Mouse (Mus musculus) C2C12 (cell line): ENCODE results near the gene Yif1b. TPM values are rescaled to one million over a fixed set of nuclear protein-coding genes. Genes with fewer than 3 reads are reported as not detected.
"Not testable (repeated sequence)": the region's sequence is repeated elsewhere in the genome, so short reads cannot be mapped to it uniquely, and the experiment has no call there.

Source experiments
- H3K27me3 ChIP-seq: one replicate; pipeline ENCODE4 v1.6.1; 2011; ENCODE audit not compliant: control insufficient read depth, insufficient read depth, insufficient read length
- H3K36me3 ChIP-seq: one replicate; pipeline ENCODE4 v1.6.1; 2011; ENCODE audit not compliant: control insufficient read depth, insufficient read depth
- H3K4me3 ChIP-seq: one replicate; pipeline ENCODE4 v1.5.1; 2011; ENCODE audit warnings: mild to moderate bottlenecking, control low read depth; ENCODE audit not compliant: poor library complexity, insufficient read depth, severe bottlenecking
- H3K79me2 ChIP-seq: one replicate; pipeline ENCODE4 v1.6.1; 2011; ENCODE audit not compliant: control insufficient read depth, insufficient read depth
- H3K79me3 ChIP-seq: one replicate; pipeline ENCODE4 v1.6.1; 2011; ENCODE audit warnings: low read depth, control low read depth
- H3ac ChIP-seq: one replicate; pipeline ENCODE3; 2011; ENCODE audit warnings: low read depth; ENCODE audit not compliant: control insufficient read depth, insufficient read length
- CEBPB ChIP-seq: IDR thresholded peaks from one replicate; pipeline ENCODE4 v1.6.1; 2011; ENCODE audit warnings: low read depth, mild to moderate bottlenecking, control low read depth, moderate library complexity
- CTCF ChIP-seq: IDR thresholded peaks from one replicate; pipeline ENCODE4 v1.5.1; 2011; ENCODE audit not compliant: control insufficient read depth, insufficient read depth, insufficient read length
- FOSL1 ChIP-seq: IDR thresholded peaks from one replicate; pipeline ENCODE4 v1.8.0; 2011; ENCODE audit warnings: mild to moderate bottlenecking, low read length; ENCODE audit not compliant: poor library complexity, insufficient read depth, severe bottlenecking
- MAX ChIP-seq: IDR thresholded peaks from one replicate; pipeline ENCODE4 v1.6.1; 2011; ENCODE audit warnings: mild to moderate bottlenecking, control low read depth
- MYOD1 ChIP-seq: IDR thresholded peaks from one replicate; pipeline ENCODE4 v1.6.1; 2011; ENCODE audit warnings: low read depth; ENCODE audit not compliant: control insufficient read depth, insufficient read length
- MYOG ChIP-seq: IDR thresholded peaks from one replicate; pipeline ENCODE4 v1.6.1; 2011; ENCODE audit not compliant: control insufficient read depth, insufficient read length; ENCODE audit errors: extremely low read depth
- USF1 ChIP-seq: IDR thresholded peaks from one replicate; pipeline ENCODE4 v1.6.1; 2011; ENCODE audit warnings: low read depth, mild to moderate bottlenecking, control low read depth, moderate library complexity
- polyA plus RNA-seq: library from polyadenylated mRNA; unstranded; fragments of >200 nt; fragmentation: generic; extraction: Trizol; gene quantifications from one replicate; pipeline ENCODE4 v1.2.1, GENCODE M21; 2012; ENCODE audit warnings: missing spikeins

Gene Yif1b
- polyA plus RNA-seq, 1 experiment = 140 TPM

GRCm38 (mm10) chr7:29212199-29212765 is 25.8 kb upstream of the Yif1b start:
- no peak overlapping the region for H3ac ChIP-seq
- no peak overlapping the region for H3K4me3 ChIP-seq
- H3K79me2 ChIP-seq = no peaks in the 10 kb centered on the region
- H3K36me3 ChIP-seq = no peaks in the 10 kb centered on the region
- no peak for TF ChIP-seq MYOG
- H3K27me3 ChIP-seq = no peaks in the 10 kb centered on the region
- no peaks in the 10 kb centered on the region for H3K79me3 ChIP-seq

- not testable (repeated sequence) for H3K36me3 ChIP-seq, H3K4me3 ChIP-seq, H3K79me3 ChIP-seq, H3K79me2 ChIP-seq, H3K27me3 ChIP-seq, H3ac ChIP-seq
Observed at GRCm38 (mm10) chr7:29212775-29213560, 25.2 kb upstream of the Yif1b start.

- Histone ChIP-seq H3K27me3 (no peaks in the 10 kb centered on the region), H3ac (no peak within 1 kb of the TSS), H3K79me2 (no peaks in the 10 kb centered on the region), H3K4me3 (no peak within 1 kb of the TSS), H3K36me3 (no peaks in the 10 kb centered on the region), H3K79me3 (no peaks in the 10 kb centered on the region)
- TF ChIP-seq FOSL1 (no peak), MYOD1 (no peak), USF1 (no peak), CTCF (no peak), MAX (no peak), CEBPB (no peak), MYOG (no peak)
Observed at GRCm38 (mm10) chr7:29213675-29214082, 24.4 kb upstream of the Yif1b start, which contains the start of gene Catsperg1. Gene Catsperg1, minus strand, starts transcription at chr7:29214035.

GRCm38 (mm10) chr7:29214236-29214635 is 23.9 kb upstream of the Yif1b start:
- H3K4me3 ChIP-seq = no peak overlapping the region
- H3ac ChIP-seq = no peak overlapping the region
- no peaks in the 10 kb centered on the region for H3K36me3 ChIP-seq
- no peak for TF ChIP-seq USF1
- no peak for TF ChIP-seq CTCF
- no peak for TF ChIP-seq MYOD1
- no peak for TF ChIP-seq MAX
- TF ChIP-seq FOSL1 = no peak
- no peak for TF ChIP-seq MYOG
- TF ChIP-seq CEBPB = no peak
- no peaks in the 10 kb centered on the region for H3K79me2 ChIP-seq
- H3K27me3 ChIP-seq = no peaks in the 10 kb centered on the region
- no peaks in the 10 kb centered on the region for H3K79me3 ChIP-seq

- TF ChIP-seq MYOD1 (no peak), USF1 (no peak), CEBPB (no peak), FOSL1 (no peak), MAX (no peak), CTCF (no peak), MYOG (no peak)
- Histone ChIP-seq H3K4me3 (no peak overlapping the region), H3ac (no peak overlapping the region), H3K79me3 (no peaks in the 10 kb centered on the region), H3K36me3 (no peaks in the 10 kb centered on the region), H3K79me2 (no peaks in the 10 kb centered on the region), H3K27me3 (no peaks in the 10 kb centered on the region)
Observed at GRCm38 (mm10) chr7:29214846-29215245, 23.3 kb upstream of the Yif1b start.

- Histone ChIP-seq H3K4me3 (no peak overlapping the region), H3ac (no peak overlapping the region), H3K79me3 (no peaks in the 10 kb centered on the region)
Observed at GRCm38 (mm10) chr7:29224756-29225394, 13.3 kb upstream of the Yif1b start.

More at GRCm38 (mm10) chr7:29224756-29225394, 13.3 kb upstream of the Yif1b start:
- Histone ChIP-seq H3K79me2 (no peaks in the 10 kb centered on the region), H3K27me3 (no peaks in the 10 kb centered on the region), H3K36me3 (no peaks in the 10 kb centered on the region)
- TF ChIP-seq MYOG = no peak
- no peak for TF ChIP-seq USF1
- TF ChIP-seq FOSL1 = no peak
- no peak for TF ChIP-seq MYOD1
